Mouse (Mus musculus) intestine, embryonic 15.5 days (tissue): ENCODE results near the gene Smoc1. TPM values are rescaled to one million over a fixed set of nuclear protein-coding genes. Genes with fewer than 3 reads are reported as not detected.

Experiments
- ATAC-seq: fragments of 200-750 bp; cut with Nextera tagmentation; 2 replicates; pipeline ENCODE4 v1.8.0; 2017; ENCODE audit warnings: moderate TSS enrichment, moderate library complexity
- H3K27ac ChIP-seq: fragments of 300-500 bp; sonication (generic); 2 replicates; pipeline ENCODE4 v1.5.1; 2015; ENCODE audit warnings: mild to moderate bottlenecking, inconsistent platforms
- H3K27me3 ChIP-seq: fragments of 300-500 bp; sonication (generic); replicated peaks from 2 replicates; pipeline ENCODE4 v1.6.1; 2015; ENCODE audit warnings: inconsistent platforms
- H3K36me3 ChIP-seq: fragments of 300-500 bp; sonication (generic); 2 replicates; pipeline ENCODE4 v1.6.1; 2015; ENCODE audit warnings: inconsistent platforms
- H3K4me1 ChIP-seq: fragments of 300-500 bp; sonication (generic); replicated peaks from 2 replicates; pipeline ENCODE4 v1.6.1; 2015; ENCODE audit warnings: inconsistent platforms
- H3K4me2 ChIP-seq: fragments of 300-500 bp; sonication (generic); replicated peaks from 2 replicates; pipeline ENCODE4 v1.6.1; 2015; ENCODE audit warnings: mild to moderate bottlenecking, inconsistent platforms
- H3K4me3 ChIP-seq: fragments of 300-500 bp; sonication (generic); replicated peaks from 2 replicates; pipeline ENCODE4 v1.5.1; 2015; ENCODE audit warnings: inconsistent platforms
- H3K9ac ChIP-seq: fragments of 300-500 bp; sonication (generic); 2 replicates; pipeline ENCODE4 v1.6.1; 2015; ENCODE audit warnings: inconsistent platforms
- H3K9me3 ChIP-seq: fragments of 300-500 bp; sonication (generic); 2 replicates; pipeline ENCODE4 v1.6.1; 2016; ENCODE audit warnings: inconsistent platforms
- WGBS: fragments of 180-500 bp; shearing (Covaris S2); methylation state at CpG from one replicate; pipeline ENCODE4 v1.1.7; 2015; 5-methylcytosine and 5-hydroxymethylcytosine counted together
- polyA plus RNA-seq: library from polyadenylated mRNA; unstranded; fragments of >200 nt; fragmentation: Nextera tagmentation; extraction: Ambion mirVana; gene quantifications from 2 replicates; pipeline ENCODE4 v1.2.1, GENCODE M21; 2015

Smoc1 gene
- polyA plus RNA-seq, 1 experiment from 2014 or later, result 8.1 TPM

DNA sequence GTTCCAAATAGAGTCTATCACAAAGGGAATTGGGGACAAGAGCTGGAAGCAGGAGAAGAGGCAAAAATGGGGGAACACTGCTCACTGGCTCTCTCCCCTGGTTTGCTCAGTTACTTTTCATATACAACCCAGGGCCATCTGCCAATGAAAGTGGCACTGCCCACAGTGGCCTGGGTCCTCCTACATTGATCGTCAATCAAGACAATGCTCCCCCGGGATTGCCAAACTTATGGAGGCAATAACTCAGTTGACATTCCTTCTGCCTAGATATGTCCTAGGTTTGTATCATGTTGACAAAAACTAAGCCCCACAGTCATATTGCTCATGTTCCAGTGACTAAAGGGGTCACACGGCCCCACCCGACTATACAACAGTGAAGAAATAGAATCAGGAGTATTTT lies 162.4 kb downstream of the Smoc1 start:
- Histone ChIP-seq H3K4me2 (no peak overlapping the region), H3K9ac (no peak overlapping the region), H3K9me3 (no peaks in the 10 kb centered on the region), H3K4me1 (no peaks in the 10 kb centered on the region), H3K4me3 (no peak overlapping the region), H3K27ac (no peak overlapping the region), H3K27me3 (no peaks in the 10 kb centered on the region), H3K36me3 (no peaks in the 10 kb centered on the region)
- ATAC-seq, result no peak
- 84% methylated on average over 4 of the region's 4 CpGs for WGBS

DNA sequence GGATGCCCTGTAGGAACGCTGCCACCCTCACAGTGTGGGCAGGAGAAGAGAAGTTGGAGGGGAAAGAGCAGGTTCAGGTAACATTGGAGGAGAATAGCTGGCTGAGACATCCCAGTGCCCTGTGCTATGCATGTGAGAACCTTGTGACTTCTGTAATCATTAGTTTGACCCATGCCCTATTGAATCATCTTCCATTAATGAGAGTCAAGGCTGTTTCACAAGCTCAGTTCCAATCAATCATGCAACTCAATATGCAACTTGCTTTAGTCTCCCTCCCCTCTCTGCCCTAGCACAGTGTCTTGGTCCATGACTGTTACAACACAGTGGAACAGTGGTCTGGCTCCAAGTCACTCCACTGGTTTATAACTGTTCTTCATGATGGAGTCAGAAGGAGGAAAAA lies 163.0 kb downstream of the Smoc1 start:
- Histone ChIP-seq H3K9ac (no peak overlapping the region), H3K4me3 (no peak overlapping the region), H3K27me3 (no peaks in the 10 kb centered on the region), H3K36me3 (no peaks in the 10 kb centered on the region), H3K9me3 (no peaks in the 10 kb centered on the region), H3K4me1 (no peaks in the 10 kb centered on the region), H3K4me2 (no peak overlapping the region), H3K27ac (no peak overlapping the region)
- 67% methylated on average over 1 of the region's 1 CpGs for WGBS
- no peak for ATAC-seq

DNA sequence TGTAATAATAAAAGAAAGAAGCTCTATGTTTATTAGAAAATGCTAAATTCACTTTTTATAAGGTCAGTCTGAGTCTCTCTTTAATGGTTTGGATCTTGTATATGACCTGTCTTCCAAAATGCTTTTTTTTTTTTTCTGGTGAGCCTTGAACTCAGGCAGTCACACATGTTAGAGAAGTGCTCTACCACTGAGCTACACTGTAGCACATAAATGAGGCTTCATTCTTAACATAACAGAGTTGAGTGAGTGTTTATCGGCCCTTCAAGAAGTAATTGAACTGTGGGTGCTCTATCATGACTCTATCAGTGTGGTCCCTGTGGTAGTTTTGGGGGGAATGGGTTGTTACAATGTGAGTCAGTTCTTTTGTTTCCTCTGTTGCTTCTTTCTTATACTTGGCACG lies 167.4 kb downstream of the Smoc1 start:
- Histone ChIP-seq H3K4me1 (no peaks in the 10 kb centered on the region), H3K27me3 (no peaks in the 10 kb centered on the region), H3K9me3 (no peaks in the 10 kb centered on the region), H3K4me2 (no peak overlapping the region), H3K9ac (no peak overlapping the region), H3K4me3 (no peak overlapping the region), H3K36me3 (no peaks in the 10 kb centered on the region), H3K27ac (no peak overlapping the region)
- no peak for ATAC-seq
- 84% methylated on average over 2 of the region's 2 CpGs for WGBS

DNA sequence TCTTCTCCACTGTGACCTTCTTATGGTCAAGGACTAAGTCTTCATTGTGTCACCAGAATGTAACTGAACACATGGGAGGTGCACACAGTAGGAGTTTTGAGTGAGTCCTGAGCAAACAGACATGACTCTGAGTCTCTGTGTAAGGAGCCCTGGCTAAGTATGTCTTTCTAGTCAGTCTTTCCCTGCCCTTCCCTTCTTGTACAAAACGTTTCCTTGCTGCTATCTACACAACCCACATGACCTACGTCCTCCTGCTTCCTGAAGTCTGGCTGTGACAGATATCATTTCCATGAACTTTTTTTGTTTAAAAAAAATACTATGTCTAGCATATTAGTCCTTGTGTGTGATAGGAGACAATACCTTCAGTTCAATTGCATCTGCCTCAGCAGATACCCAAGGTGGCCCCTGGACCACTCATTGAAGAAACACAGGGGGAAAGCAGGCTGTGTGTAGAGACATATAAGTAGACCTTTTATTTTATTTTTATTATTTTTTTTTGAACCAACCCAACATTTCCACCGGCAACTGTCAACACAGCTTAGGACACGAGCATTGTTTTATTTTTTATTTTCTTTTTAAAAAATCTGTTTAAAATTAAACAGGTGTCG lies 171.0 kb downstream of the Smoc1 start:
- H3K4me2 ChIP-seq, result no peak overlapping the region
- no peaks in the 10 kb centered on the region for H3K36me3 ChIP-seq
- no peaks in the 10 kb centered on the region for H3K4me1 ChIP-seq
- H3K9me3 ChIP-seq, result no peaks in the 10 kb centered on the region
- H3K4me3 ChIP-seq, result no peak overlapping the region
- WGBS, result 68% methylated on average over 5 of the region's 5 CpGs
- no peak overlapping the region for H3K27ac ChIP-seq
- no peak for ATAC-seq
- H3K27me3 ChIP-seq, result no peaks in the 10 kb centered on the region
- H3K9ac ChIP-seq, result no peak overlapping the region

- no peaks in the 10 kb centered on the region for H3K27me3 ChIP-seq
- no peak overlapping the region for H3K4me3 ChIP-seq
- H3K9ac ChIP-seq, result no peak overlapping the region
- H3K4me2 ChIP-seq, result no peak overlapping the region
- no peaks in the 10 kb centered on the region for H3K36me3 ChIP-seq
- 33% methylated on average over 23 of the region's 23 CpGs for WGBS
- no peaks in the 10 kb centered on the region for H3K4me1 ChIP-seq
- H3K27ac ChIP-seq, result no peak overlapping the region
- 0 out of 2 replicates have a peak, but pooled peaks have one; percentile 61 for ATAC-seq
- H3K9me3 ChIP-seq, result no peaks in the 10 kb centered on the region
Measured at GRCm38 (mm10) chr12:81199280-81199955, 172.8 kb downstream of the Smoc1 start.

GRCm38 (mm10) chr12:81203226-81203625 lies 176.6 kb downstream of the Smoc1 start:
- Histone ChIP-seq H3K9me3 (no peaks in the 10 kb centered on the region), H3K4me2 (no peak overlapping the region), H3K9ac (no peak overlapping the region), H3K4me1 (no peaks in the 10 kb centered on the region), H3K36me3 (no peaks in the 10 kb centered on the region), H3K27ac (no peak overlapping the region), H3K4me3 (no peak overlapping the region), H3K27me3 (no peaks in the 10 kb centered on the region)
- ATAC-seq, result no peak
- 33% methylated on average over 1 of the region's 1 CpGs for WGBS

GRCm38 (mm10) chr12:81205619-81206560 lies 179.3 kb downstream of the Smoc1 start:
- no peak overlapping the region for H3K27ac ChIP-seq
- 16% methylated on average over 6 of the region's 6 CpGs for WGBS
- no peaks in the 10 kb centered on the region for H3K27me3 ChIP-seq
- H3K4me2 ChIP-seq, result no peak overlapping the region
- no peaks in the 10 kb centered on the region for H3K4me1 ChIP-seq
- H3K36me3 ChIP-seq, result no peaks in the 10 kb centered on the region
- ATAC-seq, result no peak
- H3K9ac ChIP-seq, result no peak overlapping the region
- no peaks in the 10 kb centered on the region for H3K9me3 ChIP-seq
- H3K4me3 ChIP-seq, result no peak overlapping the region

DNA sequence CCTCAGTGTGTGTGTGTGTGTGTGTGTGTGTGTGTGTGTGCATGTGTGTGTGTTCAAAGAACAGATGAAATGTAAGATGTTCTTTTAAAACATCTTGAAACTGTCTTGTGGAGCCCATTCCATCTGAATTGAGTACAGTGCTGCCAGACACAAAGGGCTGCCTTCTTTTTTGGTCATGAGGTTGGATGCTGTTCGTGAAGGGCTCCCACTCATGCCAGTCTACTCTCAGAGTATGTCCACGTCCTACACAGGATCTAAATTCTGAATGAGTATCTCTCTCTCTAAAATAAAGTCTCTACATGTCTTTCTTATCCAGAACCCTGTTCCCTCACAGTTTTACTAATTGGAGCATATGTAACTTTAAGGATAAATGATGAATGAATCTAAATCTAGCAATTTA lies 182.0 kb downstream of the Smoc1 start:
- WGBS, result 68% methylated on average over 2 of the region's 2 CpGs
- no peaks in the 10 kb centered on the region for H3K9me3 ChIP-seq
- no peaks in the 10 kb centered on the region for H3K4me1 ChIP-seq
- H3K27ac ChIP-seq, result no peak overlapping the region
- H3K36me3 ChIP-seq, result no peaks in the 10 kb centered on the region
- H3K4me2 ChIP-seq, result no peak overlapping the region
- no peak for ATAC-seq
- no peak overlapping the region for H3K4me3 ChIP-seq
- H3K9ac ChIP-seq, result no peak overlapping the region
- H3K27me3 ChIP-seq, result no peaks in the 10 kb centered on the region

- Histone ChIP-seq H3K27ac (no peak overlapping the region), H3K36me3 (no peaks in the 10 kb centered on the region), H3K27me3 (no peaks in the 10 kb centered on the region), H3K4me1 (no peaks in the 10 kb centered on the region), H3K4me2 (no peak overlapping the region), H3K9ac (no peak overlapping the region), H3K4me3 (no peak overlapping the region), H3K9me3 (no peaks in the 10 kb centered on the region)
- no peak for ATAC-seq
- WGBS, result 70% methylated on average over 4 of the region's 4 CpGs
Measured at GRCm38 (mm10) chr12:81219339-81219738, 192.7 kb downstream of the Smoc1 start.

GRCm38 (mm10) chr12:81223276-81223675 lies 196.7 kb downstream of the Smoc1 start:
- Histone ChIP-seq H3K9ac (no peak overlapping the region), H3K9me3 (no peaks in the 10 kb centered on the region), H3K27ac (no peak overlapping the region), H3K36me3 (no peaks in the 10 kb centered on the region), H3K4me3 (no peak overlapping the region), H3K4me2 (no peak overlapping the region), H3K27me3 (no peaks in the 10 kb centered on the region), H3K4me1 (no peaks in the 10 kb centered on the region)
- WGBS, result 80% methylated on average over 2 of the region's 2 CpGs
- no peak for ATAC-seq

- no peak overlapping the region for H3K9ac ChIP-seq
- no peak overlapping the region for H3K27ac ChIP-seq
- H3K9me3 ChIP-seq, result no peaks in the 10 kb centered on the region
- no peaks in the 10 kb centered on the region for H3K27me3 ChIP-seq
- H3K4me2 ChIP-seq, result no peak overlapping the region
- no peaks in the 10 kb centered on the region for H3K36me3 ChIP-seq
- no peak overlapping the region for H3K4me3 ChIP-seq
- WGBS, result 72% methylated on average over 2 of the region's 2 CpGs
- H3K4me1 ChIP-seq, result no peaks in the 10 kb centered on the region
- no peak for ATAC-seq
Measured at GRCm38 (mm10) chr12:81224843-81225242, 198.2 kb downstream of the Smoc1 start.

DNA sequence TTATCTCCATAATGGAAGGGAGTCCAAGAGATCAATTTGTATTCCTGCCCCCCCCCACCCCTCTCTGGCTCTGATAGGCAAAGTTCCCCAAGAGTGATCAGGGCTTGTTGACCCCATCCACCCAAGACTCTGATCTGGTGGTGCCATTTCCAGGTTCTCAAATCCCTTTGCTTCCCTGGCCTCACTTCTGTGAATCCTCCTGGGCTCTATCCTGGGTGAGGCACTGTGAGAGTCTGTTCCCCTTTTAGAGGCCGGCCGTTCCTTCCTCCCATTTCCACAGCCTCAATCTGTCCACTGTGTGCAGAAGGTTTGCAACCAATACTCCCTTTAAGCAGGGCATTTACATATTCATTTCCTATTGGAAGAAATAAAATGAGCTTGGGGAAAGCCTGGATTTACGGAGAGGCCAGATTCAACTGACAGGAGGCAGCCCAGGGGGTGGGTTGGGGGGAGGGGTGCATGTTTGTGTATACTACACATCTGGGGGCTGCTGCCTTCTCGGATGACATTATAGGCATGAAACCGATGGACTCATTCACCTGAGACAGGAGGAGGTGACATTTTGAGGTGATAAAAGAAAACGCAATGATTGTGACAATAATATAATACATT lies 199.5 kb downstream of the Smoc1 start:
- Histone ChIP-seq H3K36me3 (no peaks in the 10 kb centered on the region), H3K9me3 (no peaks in the 10 kb centered on the region), H3K4me1 (no peaks in the 10 kb centered on the region), H3K4me3 (no peak overlapping the region), H3K27ac (no peak overlapping the region), H3K27me3 (no peaks in the 10 kb centered on the region), H3K9ac (no peak overlapping the region), H3K4me2 (no peak overlapping the region)
- ATAC-seq, result no peak
- WGBS, result 38% methylated on average over 6 of the region's 6 CpGs
